Mouse (Mus musculus) adipocyte (in vitro differentiated cells): Measurements from ENCODE around the gene Mcm5.

Experiments
- DNase-seq: peaks from one replicate; pipeline ENCODE4 v3.0.0-alpha.2; 2016; ENCODE audit warnings: low spot score

The Mcm5 gene

GRCm38 (mm10) chr8:75102956-75103355, 6.4 kb upstream of the Mcm5 start:
- DNase-seq: no peak

- no peak for DNase-seq
These were observed 5.9 kb upstream of the Mcm5 start for GRCm38 (mm10) chr8:75103376-75103878.

- peak; percentile 87 for DNase-seq
These were observed 688 bp upstream of the Mcm5 start for GRCm38 (mm10) chr8:75108527-75109235.

- DNase-seq: no peak
These were observed 724 bp downstream of the Mcm5 start for GRCm38 (mm10) chr8:75110093-75110492.

GRCm38 (mm10) chr8:75118505-75118904, 9.1 kb downstream of the Mcm5 start:
- no peak for DNase-seq

GRCm38 (mm10) chr8:75119287-75119686, 9.9 kb downstream of the Mcm5 start:
- no peak for DNase-seq

- no peak for DNase-seq
These were observed 10.4 kb downstream of the Mcm5 start for GRCm38 (mm10) chr8:75119747-75120146.

GRCm38 (mm10) chr8:75127406-75127805, 18.0 kb downstream of the Mcm5 start:
- no peak for DNase-seq

GRCm38 (mm10) chr8:75132485-75132884, 23.1 kb downstream of the Mcm5 start:
- DNase-seq: peak; percentile 20

- no peak for DNase-seq
These were observed 24.0 kb downstream of the Mcm5 start for GRCm38 (mm10) chr8:75133399-75133798.

GRCm38 (mm10) chr8:75134603-75135391, 25.4 kb downstream of the Mcm5 start:
- DNase-seq: peak; percentile 61

- DNase-seq: no peak
These were observed 26.4 kb downstream of the Mcm5 start for GRCm38 (mm10) chr8:75135756-75136155.

- no peak for DNase-seq
These were observed 26.9 kb downstream of the Mcm5 start for GRCm38 (mm10) chr8:75136256-75136655.

- no peak for DNase-seq
These were observed 28.2 kb downstream of the Mcm5 start for GRCm38 (mm10) chr8:75137536-75137935.

- no peak for DNase-seq
These were observed 41.7 kb downstream of the Mcm5 start for GRCm38 (mm10) chr8:75150911-75151610.

- no peak for DNase-seq
These were observed 42.4 kb downstream of the Mcm5 start for GRCm38 (mm10) chr8:75151743-75152142.

GRCm38 (mm10) chr8:75152505-75153082, 43.2 kb downstream of the Mcm5 start:
- DNase-seq: no peak

GRCm38 (mm10) chr8:75154855-75155478, 45.6 kb downstream of the Mcm5 start:
- DNase-seq: no peak

- no peak for DNase-seq
These were observed 46.5 kb downstream of the Mcm5 start for GRCm38 (mm10) chr8:75155740-75156322.

- DNase-seq: no peak
These were observed 48.3 kb downstream of the Mcm5 start for GRCm38 (mm10) chr8:75157471-75158230.

- no peak for DNase-seq
These were observed 60.0 kb downstream of the Mcm5 start for GRCm38 (mm10) chr8:75169363-75169762.
